Mouse (Mus musculus): Measurements from ENCODE around the gene Ebf3. TPM values are rescaled to one million over a fixed set of nuclear protein-coding genes. Genes with fewer than 3 reads are reported as not detected.
A peak's percentile ranks its signal among the peaks of the same experiment; 100 is the strongest.

Ebf3 gene
- total and polyA plus RNA-seq, 2 experiments: 0.09 TPM; not detected in 1

DNA sequence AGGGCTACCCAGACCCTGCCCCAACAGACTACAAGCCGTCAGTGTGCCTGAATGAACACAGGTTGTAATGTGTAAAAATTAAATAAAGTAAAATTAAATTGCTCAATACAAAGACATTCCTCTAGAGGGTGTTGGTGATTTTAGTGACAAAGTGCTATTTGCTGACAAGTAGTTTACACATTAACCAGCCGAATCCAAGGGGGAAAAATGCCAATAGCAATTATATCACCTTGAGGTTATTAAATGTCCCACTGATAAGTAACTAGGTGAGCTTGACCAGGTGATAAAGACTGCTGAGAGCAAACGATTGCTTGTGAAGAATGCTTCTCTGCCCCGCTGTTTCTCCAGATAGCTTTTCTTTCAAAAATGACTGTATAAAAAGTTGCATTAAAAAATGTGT lies 102.9 kb downstream of the Ebf3 start:
- DNase-seq (ENCODE audit: extremely low read depth, low read depth, low spot score): peak; percentile 86
- no peak overlapping the region for H3K27ac ChIP-seq (replicated peaks; ENCODE audit: insufficient read depth, low read depth, low read length)
- 14% methylated on average over 4 of the region's 4 CpGs for WGBS
- no peak overlapping the region for H3K9ac ChIP-seq (ENCODE audit: low read depth, low read length)
- no peaks in the 10 kb centered on the region for H3K79me2 ChIP-seq (ENCODE audit: control insufficient read depth, insufficient read depth, low read length)
- peaks cover 4% of the 10 kb centered on the region; the same call in 1 of the 2 replicates for H3K27me3 ChIP-seq (ENCODE audit: control insufficient read depth, insufficient read depth, low read length)
- H3K4me1 ChIP-seq (ENCODE audit: control insufficient read depth, insufficient read depth, low read length): peaks cover 4% of the 10 kb centered on the region; the same call in 1 of the 2 replicates
- no peak overlapping the region for H3K4me3 ChIP-seq (ENCODE audit: insufficient read depth, low read depth, low read length)
- TF ChIP-seq CTCF (IDR thresholded peaks at IDR 0.05; ENCODE audit: low read depth, low read length) (no peak), POLR2A (IDR thresholded peaks at IDR 0.05; ENCODE audit: extremely low read depth, insufficient read depth, low read length) (no peak)
- H3K36me3 ChIP-seq (ENCODE audit: control insufficient read depth, insufficient read depth, low read length): no peaks in the 10 kb centered on the region

DNA sequence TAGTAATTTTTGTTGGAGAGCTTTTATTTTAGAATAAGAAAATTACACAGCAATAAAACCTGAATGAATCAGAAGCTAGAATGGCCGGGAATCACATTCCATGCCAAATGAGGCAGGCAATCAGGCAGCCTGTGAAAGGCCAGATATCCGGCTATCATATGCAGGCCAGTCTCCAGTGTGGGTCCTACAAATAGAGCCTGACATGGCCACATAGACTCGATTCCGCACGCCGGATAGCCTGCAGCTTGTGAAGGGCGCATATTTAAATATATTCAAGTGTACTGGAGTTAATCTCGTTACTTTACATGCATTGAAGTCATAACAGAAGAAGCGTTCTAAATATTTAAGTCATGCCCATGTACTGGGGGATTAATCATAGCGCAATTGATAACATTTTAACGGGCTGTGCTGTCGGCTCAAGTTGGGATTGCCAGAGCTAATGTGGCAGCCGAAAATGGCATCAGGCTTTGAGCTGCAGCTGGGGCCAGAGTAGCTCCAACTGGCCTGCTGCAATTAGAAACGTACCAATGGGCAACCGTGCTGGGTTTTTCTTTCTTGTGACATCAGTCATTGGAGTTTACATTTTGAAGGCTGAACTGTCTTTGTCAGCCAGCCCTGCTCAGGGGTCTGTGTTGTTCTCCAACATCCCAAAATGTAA lies 104.4 kb downstream of the Ebf3 start:
- 83% methylated on average over 15 of the region's 15 CpGs for WGBS
- peaks cover 4% of the 10 kb centered on the region; the same call in 1 of the 2 replicates for H3K4me1 ChIP-seq (ENCODE audit: control insufficient read depth, insufficient read depth, low read length)
- no peak for DNase-seq (ENCODE audit: extremely low read depth, low read depth, low spot score)

DNA sequence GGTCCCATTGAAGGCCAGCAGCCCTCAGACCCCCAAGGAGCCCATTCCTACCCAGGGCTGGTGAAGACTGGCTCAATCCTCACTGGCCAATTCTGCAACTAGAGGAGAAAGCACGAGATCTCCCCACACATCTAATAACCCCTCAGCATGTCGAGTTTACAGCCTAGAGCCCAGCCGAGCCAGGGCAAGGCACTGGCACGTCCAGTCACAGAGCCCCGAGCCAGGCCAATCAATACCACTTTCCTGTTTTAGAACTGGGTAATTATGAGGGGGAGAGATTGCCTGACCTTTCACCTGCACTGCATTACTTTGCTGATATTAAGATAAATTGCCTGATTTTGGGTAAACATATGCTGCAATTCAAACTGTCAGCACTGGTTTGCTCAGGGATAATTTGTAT lies 105.7 kb downstream of the Ebf3 start:
- Histone ChIP-seq H3K4me3 (ENCODE audit: insufficient read depth, low read depth, low read length) (no peak overlapping the region), H3K4me1 (ENCODE audit: control insufficient read depth, insufficient read depth, low read length) (peaks cover 4% of the 10 kb centered on the region; the same call in 1 of the 2 replicates), H3K27me3 (ENCODE audit: control insufficient read depth, insufficient read depth, low read length) (peaks cover 4% of the 10 kb centered on the region; the same call in 1 of the 2 replicates), H3K79me2 (ENCODE audit: control insufficient read depth, insufficient read depth, low read length) (no peaks in the 10 kb centered on the region), H3K9ac (ENCODE audit: low read depth, low read length) (no peak overlapping the region), H3K36me3 (ENCODE audit: control insufficient read depth, insufficient read depth, low read length) (no peaks in the 10 kb centered on the region), H3K27ac (replicated peaks; ENCODE audit: insufficient read depth, low read depth, low read length) (no peak overlapping the region)
- WGBS: 23% methylated on average over 5 of the region's 5 CpGs
- no peak for TF ChIP-seq POLR2A (IDR thresholded peaks at IDR 0.05; ENCODE audit: extremely low read depth, insufficient read depth, low read length)
- TF ChIP-seq CTCF (IDR thresholded peaks at IDR 0.05; ENCODE audit: low read depth, low read length): no peak
- DNase-seq (ENCODE audit: extremely low read depth, low read depth, low spot score): peak; percentile 53

More for the DNA sequence above, 104.4 kb downstream of the Ebf3 start:
- Histone ChIP-seq H3K27me3 (ENCODE audit: control insufficient read depth, insufficient read depth, low read length) (peaks cover 4% of the 10 kb centered on the region; the same call in 1 of the 2 replicates), H3K36me3 (ENCODE audit: control insufficient read depth, insufficient read depth, low read length) (no peaks in the 10 kb centered on the region), H3K4me3 (ENCODE audit: insufficient read depth, low read depth, low read length) (no peak overlapping the region), H3K79me2 (ENCODE audit: control insufficient read depth, insufficient read depth, low read length) (no peaks in the 10 kb centered on the region), H3K27ac (replicated peaks; ENCODE audit: insufficient read depth, low read depth, low read length) (no peak overlapping the region), H3K9ac (ENCODE audit: low read depth, low read length) (no peak overlapping the region)
- TF ChIP-seq POLR2A (IDR thresholded peaks at IDR 0.05; ENCODE audit: extremely low read depth, insufficient read depth, low read length): no peak
- TF ChIP-seq CTCF (IDR thresholded peaks at IDR 0.05; ENCODE audit: low read depth, low read length): no peak

DNA sequence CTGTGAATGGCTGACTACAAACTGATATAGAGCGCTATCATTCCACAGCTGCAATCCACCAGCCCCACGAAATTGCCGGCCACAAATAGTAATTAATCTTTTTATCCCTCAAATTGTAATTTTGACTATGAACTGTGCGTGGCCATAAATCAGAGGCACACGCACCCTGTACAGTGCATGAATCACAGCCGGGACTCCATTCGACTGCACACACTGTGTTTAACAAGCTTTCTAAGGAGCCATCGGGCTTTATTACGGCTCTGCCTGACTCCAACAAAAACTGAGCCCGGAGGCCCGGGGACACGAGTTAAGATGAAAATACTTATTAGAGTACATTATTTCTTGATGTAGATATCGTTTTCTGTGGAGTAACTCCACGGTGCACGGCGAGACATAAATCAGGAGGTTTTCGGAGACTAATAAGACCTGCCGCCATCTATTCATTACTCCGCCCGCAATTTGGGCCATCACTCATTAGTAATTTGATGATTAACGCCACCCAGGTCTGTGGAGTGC lies 107.4 kb downstream of the Ebf3 start:
- no peak overlapping the region for H3K27ac ChIP-seq (replicated peaks; ENCODE audit: insufficient read depth, low read depth, low read length)
- no peak for DNase-seq (ENCODE audit: extremely low read depth, low read depth, low spot score)
- no peaks in the 10 kb centered on the region for H3K79me2 ChIP-seq (ENCODE audit: control insufficient read depth, insufficient read depth, low read length)
- H3K4me1 ChIP-seq (ENCODE audit: control insufficient read depth, insufficient read depth, low read length): peaks cover 4% of the 10 kb centered on the region; the same call in 1 of the 2 replicates
- 0 out of 2 replicates have a peak, but pooled peaks cover 2% of the 10 kb centered on the region for H3K27me3 ChIP-seq (ENCODE audit: control insufficient read depth, insufficient read depth, low read length)
- H3K4me3 ChIP-seq (ENCODE audit: insufficient read depth, low read depth, low read length): no peak overlapping the region
- no peak for TF ChIP-seq CTCF (IDR thresholded peaks at IDR 0.05; ENCODE audit: low read depth, low read length)
- TF ChIP-seq POLR2A (IDR thresholded peaks at IDR 0.05; ENCODE audit: extremely low read depth, insufficient read depth, low read length): no peak
- no peaks in the 10 kb centered on the region for H3K36me3 ChIP-seq (ENCODE audit: control insufficient read depth, insufficient read depth, low read length)
- no peak overlapping the region for H3K9ac ChIP-seq (ENCODE audit: low read depth, low read length)
- WGBS: 90% methylated on average over 21 of the region's 21 CpGs

DNA sequence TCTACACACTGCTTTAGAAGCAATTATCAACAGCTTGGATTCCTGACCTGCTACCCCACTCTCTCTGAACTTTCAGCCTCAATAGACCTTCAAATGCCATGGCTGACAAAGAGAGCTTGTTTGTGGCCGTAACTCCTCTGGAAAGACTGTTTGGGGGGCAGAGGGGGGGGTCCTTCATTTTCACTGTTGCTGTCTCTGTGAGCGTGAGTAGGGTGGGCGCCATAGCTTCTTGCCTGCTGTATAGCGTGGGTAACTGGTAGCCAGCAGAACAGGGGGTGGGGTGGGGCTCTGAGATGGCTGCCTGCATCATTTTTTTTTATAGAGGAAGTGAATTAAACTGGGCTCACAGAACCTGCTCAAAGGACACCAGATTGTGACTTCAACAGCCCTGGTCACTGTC lies 114.7 kb downstream of the Ebf3 start:
- no peak overlapping the region for H3K4me3 ChIP-seq (ENCODE audit: insufficient read depth, low read depth, low read length)
- no peaks in the 10 kb centered on the region for H3K4me1 ChIP-seq (ENCODE audit: control insufficient read depth, insufficient read depth, low read length)
- no peak overlapping the region for H3K27ac ChIP-seq (replicated peaks; ENCODE audit: insufficient read depth, low read depth, low read length)
- H3K79me2 ChIP-seq (ENCODE audit: control insufficient read depth, insufficient read depth, low read length): no peaks in the 10 kb centered on the region
- no peak for DNase-seq (ENCODE audit: extremely low read depth, low read depth, low spot score)
- H3K9ac ChIP-seq (ENCODE audit: low read depth, low read length): no peak overlapping the region
- H3K36me3 ChIP-seq (ENCODE audit: control insufficient read depth, insufficient read depth, low read length): no peaks in the 10 kb centered on the region
- TF ChIP-seq CTCF (IDR thresholded peaks at IDR 0.05; ENCODE audit: low read depth, low read length) (no peak), POLR2A (IDR thresholded peaks at IDR 0.05; ENCODE audit: extremely low read depth, insufficient read depth, low read length) (no peak)
- H3K27me3 ChIP-seq (ENCODE audit: control insufficient read depth, insufficient read depth, low read length): peaks cover 5% of the 10 kb centered on the region
- WGBS: 88% methylated on average over 4 of the region's 4 CpGs

DNA sequence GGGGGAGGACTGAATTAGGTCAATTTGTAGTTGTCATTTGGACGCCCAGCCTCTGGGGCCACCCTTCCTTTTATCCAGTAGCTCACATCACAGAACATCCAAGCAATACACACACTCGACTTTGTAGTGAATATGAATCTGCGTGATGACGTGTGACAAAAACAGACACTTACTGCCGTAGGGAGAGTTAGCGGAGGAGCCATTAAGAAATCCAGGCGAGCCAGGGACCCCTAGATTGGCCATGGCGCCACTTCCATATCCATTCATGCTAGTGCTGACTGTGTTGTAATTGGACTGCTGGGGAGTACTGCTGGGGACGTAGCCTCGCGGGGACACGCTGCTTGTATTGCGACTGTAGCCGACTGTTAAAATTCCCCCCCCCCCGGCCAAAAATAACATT lies 115.3 kb downstream of the Ebf3 start:
- no peak overlapping the region for H3K9ac ChIP-seq (ENCODE audit: low read depth, low read length)
- H3K36me3 ChIP-seq (ENCODE audit: control insufficient read depth, insufficient read depth, low read length): no peaks in the 10 kb centered on the region
- no peaks in the 10 kb centered on the region for H3K4me1 ChIP-seq (ENCODE audit: control insufficient read depth, insufficient read depth, low read length)
- TF ChIP-seq CTCF (IDR thresholded peaks at IDR 0.05; ENCODE audit: low read depth, low read length) (no peak), POLR2A (IDR thresholded peaks at IDR 0.05; ENCODE audit: extremely low read depth, insufficient read depth, low read length) (no peak)
- 92% methylated on average over 15 of the region's 15 CpGs for WGBS
- H3K79me2 ChIP-seq (ENCODE audit: control insufficient read depth, insufficient read depth, low read length): no peaks in the 10 kb centered on the region
- no peak overlapping the region for H3K4me3 ChIP-seq (ENCODE audit: insufficient read depth, low read depth, low read length)
- no peak overlapping the region for H3K27ac ChIP-seq (replicated peaks; ENCODE audit: insufficient read depth, low read depth, low read length)
- no peak for DNase-seq (ENCODE audit: extremely low read depth, low read depth, low spot score)
- peaks cover 5% of the 10 kb centered on the region for H3K27me3 ChIP-seq (ENCODE audit: control insufficient read depth, insufficient read depth, low read length)

All from liver, adult 2 months (tissue).